Mouse (Mus musculus): ENCODE measurements around the gene Ccni. TPM values are rescaled to one million over a fixed set of nuclear protein-coding genes. Genes with fewer than 3 reads are reported as not detected.

Gene Ccni
- 100 to 1,000 TPM; 261 to 273 TPM for total RNA-seq (2021)

DNA sequence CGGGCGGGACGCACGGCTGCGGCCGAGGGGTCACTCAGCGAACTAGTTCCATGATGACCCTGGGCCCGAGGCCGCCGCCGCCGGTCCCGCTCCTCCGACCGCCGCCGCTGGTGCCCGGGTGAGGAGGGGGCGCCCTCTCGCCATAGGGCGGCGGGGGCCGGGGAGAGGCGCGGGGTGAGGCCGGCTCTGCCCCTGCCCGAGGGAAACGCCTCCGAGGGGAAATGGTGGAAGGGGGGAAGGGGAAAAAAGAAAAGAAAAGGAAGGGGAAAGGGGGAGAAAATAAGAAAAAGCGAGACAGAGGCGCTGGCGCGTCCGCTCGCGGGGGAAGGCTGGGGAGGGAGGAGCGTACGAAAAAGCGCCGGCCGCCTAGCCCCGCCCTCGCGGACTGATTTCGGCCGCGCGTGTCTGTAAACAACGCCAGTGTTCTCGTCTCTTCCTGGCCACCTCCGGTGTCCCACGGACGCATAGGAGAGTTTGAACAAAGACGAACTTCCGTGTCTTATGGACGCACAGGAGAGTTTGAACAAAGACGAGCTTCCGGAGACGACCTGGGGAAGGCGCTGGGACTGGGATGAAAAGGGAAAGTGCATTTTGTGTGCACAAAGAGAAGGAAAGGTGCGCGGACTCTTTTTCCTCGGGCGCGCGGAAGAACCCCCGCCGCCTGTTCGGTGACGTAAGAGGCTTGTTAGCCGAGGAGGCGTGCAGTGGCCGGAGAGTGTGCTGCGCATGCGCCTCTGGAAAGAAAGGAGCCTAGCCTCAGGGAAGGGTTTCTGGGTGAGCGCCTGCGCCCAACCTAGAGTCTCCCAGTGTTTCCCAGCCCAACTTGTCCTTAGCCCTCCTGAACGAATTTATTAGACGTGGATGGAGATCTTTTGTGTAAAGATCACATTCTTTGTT lies at the start of gene Ccni, which contains the start of gene 2010109A12Rik:
Gene Ccni, minus strand, starts transcription at position 387 of the 897 bp plus-strand sequence.
Gene 2010109A12Rik, plus strand, starts transcription at position 410 of the 897 bp plus-strand sequence.
- DNase-seq: peak; percentile 95

DNA sequence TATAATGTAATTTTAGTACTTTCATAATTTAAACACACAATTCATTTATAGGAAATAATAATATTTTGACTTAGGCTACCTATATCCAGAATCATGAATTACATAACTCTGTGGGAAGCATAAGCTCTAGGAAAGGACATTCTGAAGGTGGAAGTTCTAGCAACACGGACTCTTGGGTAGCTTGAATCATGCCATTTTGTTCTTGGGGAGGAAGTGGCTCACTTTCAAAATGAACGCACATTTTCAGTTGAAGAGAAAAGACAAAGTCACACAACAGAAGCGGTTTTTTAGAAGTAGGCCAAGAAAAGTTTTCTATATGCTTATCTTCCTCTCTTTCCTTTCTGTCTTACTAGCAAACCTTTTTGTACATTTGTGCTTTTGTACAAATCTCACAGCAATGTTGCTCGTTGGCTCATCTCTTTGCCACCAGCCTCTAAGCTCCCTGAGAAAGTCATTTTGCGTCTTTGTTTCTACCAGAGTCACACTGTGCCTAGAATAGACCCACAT lies 49.5 kb upstream of the Ccni start:
- DNase-seq: no peak

DNA sequence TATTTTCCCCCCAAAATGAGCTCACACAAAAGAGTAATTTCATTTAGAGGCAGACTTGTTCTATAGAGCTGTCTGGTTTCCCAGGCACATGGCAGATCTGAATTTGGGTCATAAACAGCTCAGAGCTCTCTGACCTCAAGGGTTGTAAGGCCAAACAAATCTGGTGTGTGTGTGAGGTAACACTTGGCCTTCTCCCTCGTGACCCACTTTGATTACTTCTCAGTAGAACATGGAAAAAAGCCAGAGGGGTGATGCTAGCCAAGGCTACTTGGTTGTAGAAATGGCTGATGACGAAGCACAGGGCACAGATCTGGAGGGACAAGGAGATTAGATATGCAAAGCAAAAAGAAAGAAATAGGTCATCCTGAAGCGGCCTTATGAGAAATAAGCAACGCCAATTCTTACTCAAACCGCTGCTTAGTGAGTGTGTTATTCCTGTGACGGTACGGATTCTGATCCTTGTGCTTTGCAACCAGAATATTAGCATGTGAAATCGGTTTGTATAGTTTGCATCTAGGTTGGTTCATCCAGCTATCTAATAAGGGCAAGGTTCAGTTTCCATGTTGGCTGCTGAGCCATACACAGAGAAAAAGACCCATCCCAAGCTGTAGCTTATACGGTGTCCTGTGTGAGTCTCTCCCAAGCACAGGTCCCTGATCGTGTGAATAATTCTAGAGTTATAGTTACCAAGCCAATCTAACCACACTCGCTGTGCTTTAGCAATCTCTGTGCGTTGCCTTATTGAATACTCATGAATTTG lies 44.9 kb upstream of the Ccni start:
- DNase-seq: no peak

DNA sequence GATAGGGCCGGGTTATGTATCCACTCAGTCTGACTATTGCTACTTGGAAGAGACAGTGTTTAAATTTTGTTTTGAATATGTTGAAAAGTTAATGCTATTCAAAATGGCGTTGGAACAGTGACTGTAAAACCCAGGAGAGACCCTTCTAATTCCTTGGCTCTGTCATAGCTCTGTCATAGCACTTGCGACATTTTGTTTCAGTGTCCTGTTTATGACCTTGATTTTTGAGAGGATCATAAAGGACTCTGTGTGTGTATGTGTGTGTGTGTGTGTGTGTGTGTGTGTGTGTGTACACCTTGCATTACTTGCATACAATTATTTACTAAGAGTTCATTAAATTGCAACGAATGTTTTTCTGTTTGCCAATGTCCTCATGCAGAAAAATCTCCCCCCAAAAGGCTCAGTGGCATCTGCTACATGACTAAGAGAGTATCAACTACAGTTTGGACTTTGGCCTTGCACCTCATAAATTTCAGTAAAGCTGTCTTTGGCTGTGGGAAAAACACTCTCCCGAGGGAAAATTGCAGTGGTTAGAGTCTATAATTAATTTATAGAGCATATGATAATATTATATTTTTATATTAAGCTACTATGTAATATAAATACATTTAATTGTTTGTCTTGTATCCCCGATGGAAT lies 43.8 kb upstream of the Ccni start:
- no peak for DNase-seq

DNA sequence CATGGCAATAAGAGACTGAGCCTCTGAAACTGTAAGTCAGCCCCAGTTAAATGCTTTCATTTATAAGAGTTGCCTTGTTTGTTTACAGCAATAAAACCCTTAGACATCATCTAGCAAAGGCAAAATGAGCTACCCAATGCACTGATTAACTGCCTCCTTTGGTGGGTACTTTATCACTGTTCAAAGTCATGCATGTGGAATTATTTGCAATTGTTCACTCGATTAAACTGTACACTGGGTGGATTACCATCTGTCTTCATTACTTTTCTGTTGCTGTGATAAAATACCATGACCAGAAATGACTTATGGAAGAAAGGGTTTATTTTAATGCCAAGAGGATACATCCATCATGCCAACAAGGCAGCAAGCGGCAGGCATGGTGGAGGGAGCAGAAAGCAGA lies 39.0 kb upstream of the Ccni start:
- no peak for DNase-seq

DNA sequence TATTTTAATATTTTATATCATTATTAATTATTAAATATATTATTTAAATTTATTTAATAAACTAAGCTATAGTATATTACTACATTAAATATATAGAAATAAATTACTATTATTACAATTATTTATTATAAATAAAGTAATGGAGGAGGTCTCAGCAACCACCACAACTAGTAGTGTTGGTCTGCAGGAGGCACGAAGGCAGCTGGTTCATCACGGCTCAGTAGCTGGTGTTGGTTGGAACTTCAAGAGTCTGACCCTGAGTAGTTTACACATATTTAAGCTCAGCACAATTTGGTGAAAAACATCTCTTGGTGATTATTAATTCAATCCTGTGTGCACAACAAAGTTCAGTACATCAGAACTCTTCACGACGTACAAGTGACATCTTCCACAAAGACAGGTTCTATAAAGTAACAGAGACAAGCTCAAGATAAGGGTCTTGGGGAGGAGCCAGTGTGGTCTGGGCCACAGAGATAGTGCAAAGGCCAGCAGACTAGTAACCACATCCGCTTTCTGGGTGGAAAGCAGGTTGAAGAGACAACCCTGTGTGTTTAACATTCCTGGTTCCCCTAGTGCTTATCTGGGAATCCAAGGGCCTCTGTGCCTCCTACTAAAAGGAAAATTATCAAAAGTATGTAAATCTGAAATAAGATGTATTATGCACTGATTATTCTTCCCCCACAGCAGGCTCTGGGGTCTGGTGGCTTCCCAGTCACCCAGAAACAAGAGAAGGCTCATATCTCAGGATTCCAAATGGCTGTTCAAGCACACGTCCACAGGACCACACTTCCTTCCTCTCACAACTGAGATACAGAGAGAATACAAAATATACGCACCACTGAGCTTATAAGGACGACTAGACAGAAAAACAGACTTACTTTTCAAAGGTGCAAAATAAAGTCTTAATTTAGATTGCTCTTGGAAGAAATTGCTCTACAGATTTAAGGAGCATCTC lies 33.6 kb upstream of the Ccni start:
- no peak for DNase-seq

DNA sequence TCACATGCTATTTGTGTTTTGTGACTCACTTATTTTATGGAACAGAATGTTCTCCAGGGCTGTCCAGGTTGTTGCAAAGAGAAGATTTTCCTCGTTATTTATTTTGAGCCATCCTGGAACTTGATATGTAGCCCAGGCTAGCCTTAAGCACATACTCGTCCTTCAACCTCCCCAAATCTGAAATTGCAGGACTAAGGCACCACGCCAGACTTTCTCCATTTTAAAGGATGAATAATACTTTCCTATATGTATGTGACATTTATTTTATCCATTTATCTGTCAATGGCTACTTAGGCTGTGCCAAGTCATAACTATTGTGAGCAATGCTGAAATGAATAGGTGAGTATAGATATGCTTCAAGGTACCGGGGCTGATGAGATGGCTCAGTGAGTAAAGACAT lies 30.2 kb upstream of the Ccni start:
- no peak for DNase-seq

DNA sequence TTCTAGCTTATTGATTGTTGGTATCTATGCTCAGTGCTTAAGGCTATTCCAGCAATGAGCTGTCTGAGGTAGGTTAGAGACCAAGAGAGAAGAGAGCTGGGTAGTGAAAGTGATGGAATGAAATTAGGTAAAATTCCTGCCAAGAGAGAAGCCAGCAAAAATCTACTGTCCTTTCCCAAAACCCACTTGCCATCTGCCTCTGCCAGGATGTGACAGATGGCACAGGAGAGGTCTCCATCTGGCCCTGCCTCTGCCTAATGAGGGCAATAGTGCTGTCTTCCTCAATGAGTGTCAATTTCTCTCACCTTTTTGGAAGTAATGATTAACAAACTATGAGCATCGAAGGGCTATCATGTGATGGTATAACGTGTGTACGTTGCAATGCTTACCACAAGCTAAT lies 29.6 kb upstream of the Ccni start:
- DNase-seq: peak; percentile 82 to 85

DNA sequence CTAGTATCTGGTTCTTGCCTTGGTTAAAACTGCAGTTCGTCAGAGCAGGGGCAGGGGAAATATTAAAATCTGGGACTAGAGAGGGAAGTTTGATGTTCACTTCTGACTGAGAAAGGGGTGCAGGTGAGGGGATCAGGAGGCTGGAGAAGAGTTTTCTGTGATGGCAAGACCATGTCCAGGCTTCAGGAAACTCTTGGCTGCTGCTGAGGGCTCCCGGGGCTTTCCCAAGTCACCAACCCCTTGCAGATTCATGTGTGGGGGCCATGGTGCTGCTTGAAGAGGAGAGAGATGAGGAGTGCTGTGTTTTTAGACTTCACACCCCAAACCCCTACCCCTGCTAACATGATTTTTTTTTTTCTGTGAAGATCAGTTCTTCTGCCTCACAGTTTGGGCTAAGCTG lies 28.3 kb upstream of the Ccni start:
- DNase-seq: no peak

DNA sequence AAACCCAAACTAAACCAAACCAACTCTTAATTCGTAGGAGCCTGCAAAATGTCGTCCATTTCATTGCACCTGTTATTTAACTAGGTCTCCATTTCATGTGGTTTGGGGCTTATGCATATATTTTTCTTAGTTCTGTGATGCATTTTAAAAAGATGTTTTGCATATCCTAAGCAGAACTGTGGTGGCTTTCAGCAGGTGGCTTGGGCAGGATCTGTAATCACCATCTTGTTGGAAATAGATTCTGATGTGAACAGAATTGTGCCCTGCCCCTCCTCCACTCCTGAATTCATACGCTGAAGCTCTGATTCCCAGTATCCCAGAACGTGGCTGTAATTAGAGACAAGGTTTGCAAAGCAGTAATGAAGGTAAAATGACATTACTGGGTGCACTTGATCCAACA lies 27.8 kb upstream of the Ccni start:
- DNase-seq: no peak

DNA sequence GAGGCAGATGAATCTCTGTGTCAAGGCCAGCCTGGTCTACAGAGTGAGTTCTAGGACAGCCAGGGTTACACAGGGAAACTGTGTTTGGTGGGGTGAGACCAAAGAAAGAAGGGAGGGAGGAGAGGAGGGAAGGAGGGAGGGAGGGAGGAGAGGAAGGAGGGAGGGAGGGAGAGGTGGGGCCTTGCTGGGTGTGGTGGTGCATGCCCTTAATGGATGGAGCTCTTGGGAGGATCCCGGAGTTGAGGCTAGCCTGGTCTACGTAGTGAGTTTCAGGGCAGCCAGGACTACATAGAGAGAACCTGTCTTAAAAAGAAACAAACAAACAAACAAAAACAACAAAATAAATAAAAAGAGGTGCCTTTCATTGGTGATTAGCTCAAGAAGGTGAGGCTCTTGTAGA lies 26.5 kb upstream of the Ccni start:
- no peak for DNase-seq

DNA sequence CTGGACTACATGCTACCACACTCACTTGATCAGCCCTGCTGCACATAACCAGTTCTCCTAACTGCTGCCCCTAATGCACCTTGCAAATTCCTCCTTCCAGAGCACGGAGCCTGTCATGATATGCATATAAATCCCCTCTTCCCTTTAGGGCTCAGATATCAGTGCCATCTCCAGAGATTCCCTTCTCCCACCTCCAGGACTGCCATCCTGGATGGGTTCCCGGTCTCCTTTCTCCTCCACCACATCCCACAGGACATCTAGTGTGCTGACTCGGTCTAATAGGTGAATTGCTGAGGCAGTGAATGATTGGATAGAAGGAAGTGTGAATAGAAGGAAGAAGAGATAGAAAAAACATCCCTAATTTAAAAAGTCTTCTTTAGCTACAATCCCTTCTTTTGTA lies 25.4 kb upstream of the Ccni start:
- DNase-seq: no peak

DNA sequence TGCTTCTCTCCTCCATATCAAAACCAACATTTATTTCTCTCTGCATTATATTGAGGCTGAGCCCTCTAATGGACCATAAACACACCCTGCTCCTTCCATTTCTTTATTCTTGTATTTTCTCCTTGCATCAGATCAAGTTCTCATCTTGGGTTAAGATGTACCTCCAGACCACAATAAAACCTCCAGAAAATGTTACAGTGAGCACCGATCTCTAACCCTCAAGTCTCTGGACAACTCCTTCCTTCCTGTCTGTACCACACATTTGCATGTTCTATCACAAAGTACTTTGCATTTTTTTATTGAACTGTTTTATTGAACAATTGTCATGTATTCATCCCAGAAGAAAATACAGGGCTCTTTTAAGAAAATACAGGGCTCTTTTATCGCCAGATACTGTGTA lies 23.2 kb upstream of the Ccni start:
- DNase-seq: no peak

DNA sequence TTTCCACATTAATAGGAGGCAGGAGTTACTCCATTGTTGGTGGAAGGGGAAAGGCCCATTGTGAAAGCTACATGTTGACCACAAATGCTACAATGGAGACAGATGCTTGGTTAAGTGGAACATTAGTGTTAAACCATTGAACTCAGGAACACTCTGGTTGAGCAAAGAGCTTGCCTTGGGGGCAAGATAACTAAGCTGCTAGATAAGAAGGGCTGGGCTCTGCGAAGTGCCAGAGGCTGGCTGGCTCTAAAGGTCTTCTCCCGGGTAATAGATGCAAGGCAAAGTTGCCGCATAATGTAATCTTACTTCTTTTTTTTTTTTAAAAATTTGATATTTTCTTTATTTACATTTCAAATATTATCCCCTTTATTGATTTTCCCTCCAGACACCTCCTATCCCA lies 20.9 kb upstream of the Ccni start:
- DNase-seq: no peak

DNA sequence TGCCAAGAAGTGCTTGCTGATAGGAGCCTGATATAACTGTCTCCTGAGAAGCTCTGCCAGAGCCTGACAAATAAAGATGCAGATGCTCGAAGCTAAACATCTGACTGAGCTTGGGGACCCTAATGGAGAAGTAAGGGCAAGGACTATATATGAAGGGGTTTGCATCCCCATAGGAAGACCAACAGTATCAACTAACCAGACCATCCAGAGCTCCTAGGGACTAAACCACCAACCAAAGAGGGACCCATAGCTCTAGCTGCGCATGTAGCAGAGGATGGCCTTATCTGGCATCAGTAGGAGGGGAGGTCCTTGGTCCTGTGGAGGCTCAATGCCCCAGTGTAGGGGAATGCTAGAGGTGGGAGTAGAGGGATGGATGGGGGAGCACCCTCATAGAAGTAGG lies 18.3 kb upstream of the Ccni start:
- no peak for DNase-seq

DNA sequence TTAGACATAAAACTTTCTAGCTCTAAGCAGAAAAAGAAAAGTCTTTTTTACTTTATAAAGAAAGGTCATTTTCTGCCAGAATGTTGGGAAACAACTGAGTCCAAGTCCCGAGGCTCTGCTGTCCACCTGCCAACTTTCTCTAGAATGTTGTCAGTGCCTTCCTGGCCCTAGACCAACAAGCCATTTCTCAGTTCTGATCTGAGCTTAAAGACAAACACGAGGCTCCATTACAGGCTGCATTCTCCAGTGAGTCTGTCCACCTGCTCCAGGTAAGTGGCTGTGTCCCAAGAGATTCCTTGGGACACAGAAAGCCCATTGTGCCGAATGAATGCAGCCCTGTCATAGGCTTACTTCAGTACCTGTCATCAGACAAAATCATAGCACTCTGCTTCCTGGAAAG lies 15.4 kb upstream of the Ccni start:
- no peak for DNase-seq

DNA sequence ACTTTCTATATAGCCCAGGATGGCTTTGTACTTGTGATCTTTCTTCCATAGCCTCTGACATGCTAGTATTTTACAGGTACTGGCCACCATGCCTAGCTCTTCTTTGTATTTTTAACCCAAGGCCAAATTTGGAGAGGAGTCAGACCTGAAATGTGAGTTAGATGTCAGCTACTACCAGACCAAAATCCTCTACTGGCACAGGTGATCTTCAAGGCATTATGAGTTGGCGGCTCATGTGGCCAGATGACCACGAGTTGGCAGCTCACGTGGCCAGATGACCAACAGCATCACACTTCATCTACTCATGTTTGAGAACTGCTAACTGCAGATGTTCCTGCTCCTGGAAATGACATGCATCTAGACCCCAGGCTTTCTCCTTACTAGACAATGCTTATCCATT lies 12.1 kb upstream of the Ccni start:
- DNase-seq: no peak

DNA sequence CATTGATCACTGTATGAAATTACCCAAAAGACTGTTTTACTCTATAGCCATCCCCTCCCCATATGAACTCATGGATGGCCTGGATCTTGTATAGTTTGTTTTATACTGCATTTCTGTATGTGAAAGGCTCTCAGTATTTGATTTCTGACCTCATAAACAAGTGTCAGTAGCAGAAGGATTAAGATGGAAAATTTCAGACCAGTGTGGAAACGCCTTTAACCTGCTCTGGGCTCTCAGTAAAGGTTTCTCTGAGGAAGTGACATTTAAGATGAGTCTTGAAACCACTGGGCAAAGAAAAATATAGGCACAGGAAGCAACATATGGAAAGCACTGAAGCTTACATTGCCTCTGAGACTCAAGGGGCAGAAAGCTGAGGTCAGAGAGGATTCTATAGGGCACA lies 1.3 kb upstream of the Ccni start:
- no peak for DNase-seq

DNA sequence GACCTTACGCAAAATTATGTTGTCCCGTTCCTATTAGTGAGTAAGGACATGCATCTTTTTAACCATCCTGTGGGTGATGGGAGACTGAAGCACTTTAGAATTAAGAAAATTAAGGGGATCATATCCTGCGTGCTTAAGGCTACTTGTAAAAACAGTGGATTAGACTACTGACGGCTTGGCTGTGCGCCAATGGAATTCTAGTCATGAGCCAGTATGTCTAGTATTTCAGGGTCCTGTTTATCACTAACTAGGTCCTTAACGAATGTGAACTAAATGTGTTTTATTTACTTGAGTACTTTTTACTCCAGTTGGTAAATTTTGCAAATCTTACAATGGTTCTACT lies 682 bp upstream of the Ccni start:
- DNase-seq: no peak

DNA sequence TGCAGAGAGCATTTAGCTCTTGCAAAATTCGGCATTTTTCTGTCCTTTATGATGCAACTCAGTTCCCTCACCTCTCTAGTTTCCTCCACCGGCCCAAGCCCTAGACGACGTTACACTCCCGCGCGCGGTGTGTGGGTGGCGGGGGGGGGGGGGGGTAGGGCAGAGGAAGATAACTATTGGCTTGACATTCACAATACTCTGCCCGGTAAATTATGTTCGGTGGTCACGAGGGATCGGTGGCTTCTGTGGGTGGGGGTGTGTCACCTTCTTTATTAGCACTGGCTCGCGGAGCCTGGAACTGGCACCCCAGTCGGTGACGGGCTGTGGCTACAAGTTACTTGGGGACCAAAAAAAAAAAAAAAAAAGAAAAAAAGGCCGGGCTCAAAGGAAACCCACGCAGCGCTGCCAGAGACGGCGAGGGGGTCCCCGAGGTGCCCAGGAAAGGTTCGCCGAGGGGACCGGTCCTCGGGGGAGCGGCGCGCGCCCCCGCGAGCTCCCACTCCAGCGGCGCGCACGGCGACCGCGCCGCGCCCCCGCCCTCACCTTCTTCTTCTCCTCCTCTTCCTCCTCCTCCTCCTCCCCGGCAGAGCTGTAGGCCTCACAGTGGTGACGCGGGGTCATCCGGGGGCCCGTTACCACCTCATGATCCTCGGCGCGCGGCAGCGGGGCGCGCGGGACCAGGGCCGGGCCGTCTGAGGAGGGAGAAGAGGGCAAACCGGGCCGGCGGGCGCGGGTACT lies 755 bp downstream of the Ccni start:
- peak; percentile 41 to 61 for DNase-seq

DNA sequence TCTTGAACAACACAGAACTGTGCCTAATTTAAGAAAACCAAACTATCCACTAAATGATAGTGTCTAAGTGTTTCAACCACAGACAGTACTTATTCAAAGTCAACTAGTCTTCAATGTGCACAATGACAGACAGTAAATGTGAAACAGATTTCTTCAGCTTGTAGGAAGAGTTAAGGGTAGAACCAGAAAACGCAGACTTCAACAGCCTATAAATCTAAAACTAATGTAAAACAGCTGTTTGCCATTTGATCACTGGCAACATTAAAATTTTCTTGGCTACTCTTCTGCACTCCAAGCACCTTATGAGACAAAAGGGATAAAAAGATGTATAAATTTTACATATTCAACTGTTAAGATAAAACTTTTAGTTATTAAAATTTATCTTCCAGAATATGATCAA lies 5.1 kb downstream of the Ccni start:
- no peak for DNase-seq

Measured in layer of hippocampus, postnatal 36 days (tissue).